ENCODE assay signal across 24 mouse cellular contexts in the genomic region with DNA sequence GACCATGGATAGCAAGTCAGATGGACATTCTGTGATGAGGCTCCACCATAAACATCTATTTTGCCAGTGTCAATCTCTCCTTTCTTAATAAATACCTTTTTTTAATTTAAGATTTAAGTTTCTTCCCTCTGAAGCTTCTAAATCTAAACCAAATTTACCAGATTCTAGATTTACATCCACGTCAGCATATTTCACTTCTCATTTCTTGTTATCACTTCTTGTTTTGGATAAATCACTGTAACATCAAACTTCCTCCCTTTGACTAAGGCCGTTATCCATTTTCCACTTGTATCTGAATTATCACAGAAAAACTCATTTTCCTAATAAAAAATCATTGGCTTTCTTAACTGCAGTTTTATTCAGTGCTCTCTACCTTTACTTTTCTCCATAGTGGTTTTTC. TPM values are rescaled to one million over a fixed set of nuclear protein-coding genes. Genes with fewer than 3 reads are reported as not detected.
DNase-seq lines count a peak whose midpoint lies in the region; ATAC-seq and TF ChIP-seq lines count a peak whose summit lies in the region.
"Had no signal": no experiment of that assay in that cellular context is flagged by ENCODE, and none has a peak within 500 bp of the region (broad histone marks: within the 10 kb centered on the region; RNA-seq: fewer than 3 reads in every experiment).

No protein-coding gene starts in this region.

- H3K36me3 ChIP-seq in spleen, adult 2 months (ENCODE audit: control insufficient read depth, insufficient read depth, low read length): no peaks in the 10 kb centered on the region
- H3K36me3 ChIP-seq in forebrain, embryonic 12.5 days (replicated peaks): no peaks in the 10 kb centered on the region
- H3K36me3 ChIP-seq: embryonic facial prominence, embryonic 13.5 days; G1E; heart, embryonic 10.5 days; hindbrain, embryonic 12.5 days had no signal

- H3K9me3 ChIP-seq in forebrain, embryonic 12.5 days: no peaks in the 10 kb centered on the region
- H3K9me3 ChIP-seq: embryonic facial prominence, embryonic 13.5 days; G1E; heart, embryonic 10.5 days; hindbrain, embryonic 12.5 days had no signal

- WGBS in spleen, adult 2 months: 20% methylated on average over 2 of the region's 2 CpGs
- WGBS in forebrain, embryonic 12.5 days: 99% methylated on average over 2 of the region's 2 CpGs

- no peak overlapping the region for H3K9ac ChIP-seq in forebrain, embryonic 12.5 days
- H3K9ac ChIP-seq: embryonic facial prominence, embryonic 13.5 days; hindbrain, embryonic 12.5 days had no signal

- H3K27me3 ChIP-seq in spleen, adult 2 months (ENCODE audit: control insufficient read depth, insufficient read depth, low read length): no peaks in the 10 kb centered on the region
- H3K27me3 ChIP-seq in forebrain, embryonic 12.5 days: no peaks in the 10 kb centered on the region
- H3K27me3 ChIP-seq: embryonic facial prominence, embryonic 13.5 days; hindbrain, embryonic 12.5 days had no signal

- DNase-seq in spleen, adult 2 months (ENCODE audit: low read depth in 1 of 2, low spot score in 2 of 2): peak in 1 of 2 experiments; percentile 33
- DNase-seq in spleen, adult 12 weeks (ENCODE audit: low spot score): no peak
- no peak for DNase-seq in heart, adult 8-10 months (ENCODE audit: low spot score)
- DNase-seq in left cerebral cortex, adult 11 months (ENCODE audit: low spot score): no peak
- DNase-seq: adrenal gland, adult 2 months; adrenal gland, postnatal 25 days; cerebellum, adult 11 months; cerebellum, adult 8-10 months; cerebellum, postnatal 14 days; gastrocnemius, adult 2 months; gastrocnemius, postnatal 25 days; heart, adult 11 months; heart, postnatal 10 days; heart, postnatal 4 days had no signal

- no peak for TF ChIP-seq CTCF in spleen, adult 2 months (IDR thresholded peaks at IDR 0.05; ENCODE audit: extremely low read depth, insufficient read depth, insufficient read length, insufficient replicate concordance)

- peak overlapping the region; percentile 60; the same call in 1 of the 2 replicates for H3K27ac ChIP-seq in spleen, adult 2 months (ENCODE audit: insufficient read depth, low read length)
- no peak overlapping the region for H3K27ac ChIP-seq in forebrain, embryonic 12.5 days
- H3K27ac ChIP-seq: embryonic facial prominence, embryonic 13.5 days; gastrocnemius, adult 2 months; heart, embryonic 10.5 days; hindbrain, embryonic 12.5 days had no signal

- no peak overlapping the region for H3K4me3 ChIP-seq in spleen, adult 2 months (ENCODE audit: extremely low read depth, insufficient read depth, insufficient read length)
- no peak overlapping the region for H3K4me3 ChIP-seq in forebrain, embryonic 12.5 days (replicated peaks)
- H3K4me3 ChIP-seq: embryonic facial prominence, embryonic 13.5 days; gastrocnemius, adult 2 months; heart, embryonic 10.5 days; hindbrain, embryonic 12.5 days had no signal

- TF ChIP-seq POLR2A in spleen, adult 2 months (IDR thresholded peaks at IDR 0.05; ENCODE audit: low read depth, low read length): no peak

- peak; percentile 56; the same call in 1 of the 2 replicates for ATAC-seq in common myeloid progenitor, adult 5-6 weeks (replicated peaks; ENCODE audit: low read depth, poor library complexity, severe bottlenecking)
- ATAC-seq in megakaryocyte progenitor cell, adult 5-6 weeks (replicated peaks; ENCODE audit: poor library complexity): peak; percentile 57
- ATAC-seq in forebrain, embryonic 12.5 days (ENCODE audit: low FRiP score): no peak
- ATAC-seq: forebrain, embryonic 14.5 days; hindbrain, embryonic 16.5 days; inflammation-experienced regulatory T-cells, adult 6 months had no signal

- no peak overlapping the region for H3K4me2 ChIP-seq in forebrain, embryonic 12.5 days
- H3K4me2 ChIP-seq: embryonic facial prominence, embryonic 13.5 days; hindbrain, embryonic 12.5 days had no signal

- H3K4me1 ChIP-seq in spleen, adult 2 months (ENCODE audit: control insufficient read depth, insufficient read depth, insufficient read length): peaks cover 6% of the 10 kb centered on the region
- no peaks in the 10 kb centered on the region for H3K4me1 ChIP-seq in forebrain, embryonic 12.5 days
- H3K4me1 ChIP-seq: embryonic facial prominence, embryonic 13.5 days; heart, embryonic 10.5 days; hindbrain, embryonic 12.5 days had no signal

RNA-seq across cellular contexts. Expression of a gene that starts 30.4 kb away (rescaled TPM):
- 10.4 and 11.4 TPM in 2 replicates for polyA plus RNA-seq in spleen, adult 2 months (2012; rRNA removed)
- 40.0 and 57.3 TPM in 2 replicates for total RNA-seq in common myeloid progenitor, adult 5-6 weeks (2017)
- total RNA-seq in megakaryocyte progenitor cell, adult 5-6 weeks (2015): 47.3 and 55.5 TPM in 2 replicates
- 26.2 and 35.2 TPM in 2 replicates for total RNA-seq in megakaryocyte progenitor cell, adult 5-6 weeks (2017)
- 10 to 100 TPM; 17.5 to 20.4 (median 18.5) TPM for total RNA-seq in heart, adult 8-10 months (2022)
- 10.3 and 10.6 TPM in 2 replicates for polyA plus RNA-seq in forebrain, embryonic 12.5 days (2016; fragmentation: Nextera tagmentation; extraction: Ambion mirVana)
